Mouse (Mus musculus) MEL-GATA-1-ER (cell line): Measurements from ENCODE around the gene Mri1.

Source experiments
- DNase-seq: peaks from one replicate; pipeline ENCODE4 v3.0.0-alpha.2; 2012; ENCODE audit warnings: low read depth; ENCODE audit errors: extremely low read depth

The Mri1 gene

DNA sequence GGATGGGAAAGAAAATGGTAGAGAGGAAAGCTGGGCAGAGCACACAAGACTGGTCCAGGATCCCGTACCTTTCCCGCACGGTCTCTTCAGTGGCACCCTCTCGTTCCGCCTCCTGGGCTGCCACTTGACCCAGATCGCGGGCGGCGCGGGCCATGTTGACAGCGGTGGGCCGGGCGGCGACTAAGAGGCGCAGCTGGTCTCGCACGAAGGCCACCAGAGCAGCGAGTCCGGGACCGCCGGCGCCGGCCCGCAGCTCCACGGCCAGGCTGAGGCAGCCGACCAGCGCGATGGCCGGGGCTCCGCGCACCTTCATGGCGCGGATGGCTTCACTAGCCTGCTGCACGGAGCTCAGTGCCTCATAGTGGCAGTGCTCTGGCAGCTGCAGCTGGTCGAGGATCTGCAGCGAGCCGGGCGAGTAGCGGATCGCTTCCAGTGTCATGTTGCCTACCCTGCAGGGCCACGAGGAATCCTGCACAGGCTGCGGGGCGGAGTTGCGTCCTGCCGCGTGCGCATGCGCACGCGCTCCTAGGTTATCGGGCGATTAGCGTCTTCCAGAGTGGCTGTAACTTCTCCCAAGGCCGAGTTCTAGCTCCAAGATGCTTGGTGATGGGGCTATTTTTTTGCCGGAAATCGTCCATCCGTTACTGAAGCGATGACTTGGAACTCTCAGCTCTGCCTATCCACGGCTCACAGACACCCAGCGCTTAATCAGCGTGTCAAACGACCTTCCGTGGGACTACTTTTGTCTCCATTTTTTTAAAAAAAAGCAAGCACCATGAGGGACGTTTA, at the start of gene Mri1:
TSS of gene Mri1 (minus strand) at position 505 of the 789 bp plus-strand sequence.
- DNase-seq: peak; percentile 77

DNA sequence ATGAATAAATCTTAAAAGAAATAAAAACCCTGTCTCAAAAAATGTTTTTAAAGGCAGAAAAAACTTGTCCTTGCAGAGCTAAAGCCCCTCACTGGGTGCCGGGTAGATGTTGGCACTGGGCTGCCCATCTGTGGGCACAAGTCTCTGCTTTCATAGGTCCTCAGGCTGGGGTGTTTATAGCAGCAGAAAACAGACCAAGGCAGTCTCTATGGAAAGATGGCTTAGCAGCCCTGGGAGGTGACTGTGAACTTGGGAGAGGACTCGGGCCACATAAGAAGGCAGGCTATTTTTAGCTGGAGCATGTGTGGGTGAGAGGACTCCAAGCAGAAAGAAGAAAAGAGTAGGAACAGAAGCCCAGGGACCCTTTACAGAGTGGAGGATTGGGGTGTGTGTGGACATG, 46.8 kb upstream of the Mri1 start:
- no peak for DNase-seq

DNA sequence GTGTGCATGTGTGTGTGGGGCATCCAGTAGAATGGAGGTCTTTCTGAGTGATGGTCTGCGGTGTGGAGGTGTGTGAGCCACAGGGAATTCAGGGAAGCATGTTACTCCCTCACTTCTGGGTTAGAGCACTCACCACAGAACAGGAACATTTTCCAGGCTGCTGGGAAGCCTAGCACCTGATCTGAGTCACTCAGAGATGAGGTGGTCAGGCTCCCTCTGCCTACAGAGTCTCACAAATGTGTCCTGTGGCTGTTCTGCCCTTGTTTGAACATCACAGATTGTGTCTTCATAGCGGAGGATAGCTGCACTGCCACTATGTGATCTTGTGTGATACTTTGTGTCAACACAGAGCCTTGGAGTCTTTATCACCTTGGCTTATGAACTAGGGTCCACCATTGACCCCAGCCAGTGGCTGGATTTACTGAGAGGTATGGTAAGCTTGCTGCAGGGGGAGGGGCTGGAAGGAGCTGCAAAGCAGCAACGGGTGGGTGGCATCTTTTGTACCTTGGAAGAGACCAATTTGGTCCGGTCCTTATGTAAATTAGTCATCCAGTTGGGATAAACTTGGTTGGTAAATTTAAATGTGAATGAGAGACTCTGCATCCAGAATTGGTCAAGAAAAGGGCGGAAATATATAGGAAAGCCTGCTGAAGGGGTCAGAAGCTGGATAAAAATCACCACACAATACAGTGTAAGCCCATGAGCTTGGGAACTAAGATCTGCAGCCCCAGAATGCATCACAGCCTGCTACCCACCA, 40.1 kb upstream of the Mri1 start:
- DNase-seq: no peak

DNA sequence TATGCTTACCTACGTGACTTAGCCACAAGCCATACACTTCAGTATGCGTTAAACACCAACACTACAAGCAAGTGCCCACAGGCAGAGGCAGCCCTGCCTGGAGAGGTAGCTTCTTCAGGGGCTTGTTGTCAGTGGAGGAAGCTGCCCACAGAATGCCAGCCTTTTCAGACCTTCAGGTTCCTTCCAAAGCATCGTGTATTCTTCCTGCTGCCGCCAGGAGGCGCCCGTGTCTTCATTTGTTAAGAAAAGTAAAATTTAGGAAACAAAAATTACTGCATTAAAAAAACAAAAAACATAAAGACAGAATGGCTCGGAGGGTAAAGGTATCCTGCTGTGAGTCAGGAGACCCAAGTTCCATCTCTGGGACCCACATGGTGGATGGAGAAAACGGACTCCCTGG, 34.6 kb upstream of the Mri1 start:
- peak; percentile 51 for DNase-seq

DNA sequence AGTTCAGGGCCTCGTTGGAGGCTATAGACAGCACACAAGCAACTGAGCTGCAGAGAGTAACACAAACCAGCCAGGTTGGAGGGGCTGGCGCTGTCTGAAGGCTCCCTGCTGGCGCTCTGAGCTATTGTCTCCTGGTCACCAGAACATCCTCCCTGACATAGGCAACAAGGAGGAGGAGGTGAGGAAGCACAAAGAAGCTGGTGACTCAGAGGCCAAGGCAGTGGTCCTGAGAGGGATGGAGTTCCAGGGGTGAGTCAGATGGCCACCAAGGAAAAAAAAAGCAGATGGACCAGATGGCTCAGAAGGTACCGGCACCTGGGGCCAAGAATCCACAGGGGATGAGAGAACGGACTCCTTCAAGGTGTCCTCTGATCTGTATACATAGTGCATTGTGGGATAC, 34.0 kb upstream of the Mri1 start:
- DNase-seq: no peak

DNA sequence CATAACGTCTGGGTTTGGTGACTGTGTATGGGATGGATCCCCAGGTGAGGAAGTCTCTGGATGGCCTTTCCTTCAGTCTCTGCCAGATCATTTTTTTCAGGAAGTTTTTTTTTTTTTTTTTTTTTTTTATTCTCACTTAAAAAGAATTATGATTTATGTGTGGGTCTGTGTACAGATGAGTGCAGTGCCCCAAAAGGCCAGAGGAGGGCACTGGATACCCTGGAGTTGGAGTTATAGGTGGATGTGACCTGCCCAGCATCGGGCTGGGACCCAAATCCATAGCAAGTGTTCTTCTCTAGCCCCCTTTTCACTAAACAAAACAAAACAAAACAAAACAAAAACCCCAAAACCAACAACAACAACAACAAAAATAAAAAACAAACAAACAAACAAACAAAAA, 31.8 kb upstream of the Mri1 start:
- DNase-seq: no peak

DNA sequence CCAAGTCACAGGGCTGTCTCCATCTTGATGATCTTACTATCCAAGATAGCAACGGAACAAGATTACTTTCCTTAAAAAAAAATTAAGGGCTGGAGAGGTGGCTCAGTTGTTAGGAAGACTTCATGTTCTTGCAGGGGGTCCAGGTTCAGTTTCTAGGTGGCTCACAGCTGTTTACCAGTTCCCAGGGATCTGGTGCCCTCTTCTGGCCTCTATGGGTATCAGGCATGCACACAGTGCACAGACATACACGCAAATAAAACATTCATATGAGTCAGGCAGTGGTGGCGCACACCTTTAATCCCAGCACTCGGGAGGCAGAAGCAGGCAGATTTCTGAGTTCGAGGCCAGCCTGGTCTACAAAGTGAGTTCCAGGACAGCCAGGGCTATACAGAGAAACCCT, 28.5 kb upstream of the Mri1 start:
- peak; percentile 64 for DNase-seq

DNA sequence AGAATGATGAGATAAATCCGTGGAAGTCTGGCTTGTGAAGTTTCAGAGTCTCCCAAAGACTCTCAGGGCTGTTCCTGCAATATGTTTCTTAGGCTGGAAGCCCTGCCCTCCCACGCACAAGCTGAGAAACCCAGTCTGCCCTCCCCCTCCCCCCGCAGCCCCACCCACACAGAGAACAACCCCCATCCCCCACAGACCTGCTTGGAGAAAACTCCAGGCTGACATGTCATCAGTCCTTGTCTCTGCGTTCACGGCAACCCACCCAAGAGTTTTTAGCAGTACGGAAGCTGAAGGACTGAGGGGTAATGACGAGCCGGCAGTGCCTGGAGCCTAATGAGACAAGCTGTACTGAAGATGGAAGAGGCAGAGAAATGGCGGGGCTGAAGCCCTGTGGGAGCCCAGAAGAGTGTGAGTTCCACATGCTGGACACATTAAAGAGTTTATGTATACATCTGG, 27.5 kb upstream of the Mri1 start:
- DNase-seq: no peak

DNA sequence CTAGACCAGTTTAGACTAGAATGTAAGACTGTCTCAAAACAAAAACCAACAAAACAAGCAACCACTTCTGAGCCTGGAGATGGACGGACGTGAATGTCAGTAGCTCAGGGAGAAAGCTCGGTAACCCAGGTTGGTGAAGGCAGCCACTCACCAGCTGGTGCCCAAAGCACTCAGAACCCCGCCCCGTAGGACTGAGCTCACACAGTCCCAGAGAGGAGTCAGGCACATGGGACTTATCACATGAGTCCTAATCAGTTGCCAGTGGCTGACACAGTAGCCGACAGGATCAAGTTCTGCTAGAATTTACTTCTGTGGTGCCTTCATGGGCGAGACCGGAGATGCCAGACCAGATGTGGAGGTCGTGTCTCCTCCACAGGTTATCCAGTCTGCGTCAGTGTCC, 23.7 kb upstream of the Mri1 start:
- DNase-seq: no peak

DNA sequence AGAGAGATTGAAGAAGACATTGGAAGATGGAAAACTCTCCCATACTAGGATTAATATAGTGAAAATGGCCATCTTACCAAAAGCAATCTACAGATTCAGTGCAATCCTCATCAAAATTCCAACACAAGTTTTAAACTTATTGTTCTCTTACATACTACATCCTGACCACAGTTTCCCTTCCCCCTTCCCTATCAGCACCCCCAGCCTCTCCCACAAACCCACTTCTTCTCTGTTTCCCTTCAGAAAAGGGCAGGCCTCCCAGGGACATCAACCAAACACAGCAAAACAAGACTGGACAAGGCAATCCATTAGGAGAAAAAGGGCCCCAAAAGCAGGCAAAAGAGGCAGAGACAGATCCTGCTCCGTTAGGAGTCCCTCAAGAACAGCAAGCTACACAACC, 19.3 kb upstream of the Mri1 start:
- DNase-seq: peak; percentile 68

DNA sequence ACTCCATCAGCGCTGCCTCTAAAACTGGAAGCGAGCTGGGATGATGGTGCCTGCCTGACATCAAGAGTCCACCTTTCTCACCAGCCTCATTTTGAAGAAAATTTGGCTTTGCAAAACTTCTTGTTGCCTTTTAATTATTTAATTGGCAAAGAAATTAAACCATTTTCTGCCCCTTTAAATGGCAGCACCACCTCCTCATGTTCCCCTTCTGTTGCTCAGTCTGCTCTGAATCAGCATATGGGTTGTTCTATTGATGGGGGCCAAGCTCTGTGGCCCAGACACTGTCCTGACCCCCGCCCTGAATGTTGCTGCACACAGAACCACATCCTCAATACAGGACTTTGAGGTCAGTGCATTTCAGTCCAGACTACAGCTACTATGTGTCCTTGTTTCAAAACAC, 16.8 kb upstream of the Mri1 start:
- DNase-seq: no peak

DNA sequence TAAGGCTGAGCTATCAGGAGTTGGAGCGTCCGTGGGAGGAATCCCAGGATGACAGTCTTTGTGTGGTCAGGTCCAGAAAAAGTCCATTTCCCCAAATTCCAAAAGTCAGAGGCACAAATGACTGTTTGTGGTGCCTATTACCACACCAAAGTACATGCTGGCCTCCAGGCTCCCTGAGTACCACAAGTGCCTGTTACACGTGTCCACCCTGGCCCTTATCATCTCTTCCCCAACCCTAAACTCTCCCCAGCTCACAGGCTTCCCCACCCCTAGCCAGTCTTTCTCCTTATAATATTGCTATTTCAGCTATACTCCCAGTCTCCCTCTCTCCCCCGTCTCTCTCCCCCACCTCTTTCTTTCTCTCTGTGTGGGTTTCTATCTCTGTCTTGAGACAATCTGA, 15.2 kb upstream of the Mri1 start:
- DNase-seq: no peak

DNA sequence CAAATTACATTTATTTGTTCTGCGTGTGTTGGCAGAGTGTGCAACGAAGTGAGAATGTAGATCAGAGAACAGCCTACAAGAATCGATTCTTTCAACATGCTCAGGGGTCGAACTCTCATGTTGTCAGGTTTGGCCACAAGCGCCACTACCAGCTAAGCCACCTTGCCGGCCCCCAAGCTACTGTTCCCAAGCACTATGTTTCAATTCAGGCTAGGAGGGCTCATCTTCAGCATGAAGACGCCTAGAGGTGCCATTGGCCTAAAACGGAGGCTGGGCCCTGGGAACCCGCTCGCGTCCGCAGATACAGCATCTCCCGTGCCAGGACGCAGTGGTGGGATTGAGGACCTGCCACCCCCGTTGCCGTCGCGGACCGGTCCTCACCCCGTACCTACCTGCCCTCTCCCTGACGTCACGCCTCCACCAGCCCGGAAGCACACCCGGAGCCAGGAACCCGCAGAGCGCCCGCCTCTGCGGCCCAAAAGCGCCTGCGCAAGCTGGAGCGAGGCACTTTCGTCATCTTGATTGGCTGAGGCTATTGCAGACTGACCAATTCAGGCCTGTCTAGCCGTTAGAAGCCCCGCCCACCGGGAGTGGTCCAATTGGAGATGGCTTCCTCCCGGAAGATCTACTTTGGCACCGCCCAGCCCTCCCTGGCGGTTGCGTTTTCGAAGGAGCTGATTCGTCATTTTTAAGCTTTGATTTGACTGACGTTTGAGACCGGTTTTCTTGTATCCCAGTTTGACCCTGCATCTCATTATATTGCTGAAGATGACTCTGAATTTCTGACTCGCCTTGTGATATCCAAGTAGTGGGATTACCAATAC, 13.0 kb upstream of the Mri1 start, which contains the start of gene Ccdc130:
TSS of gene Ccdc130 (minus strand) at position 431 of the 824 bp plus-strand sequence.
- DNase-seq: peak; percentile 99

DNA sequence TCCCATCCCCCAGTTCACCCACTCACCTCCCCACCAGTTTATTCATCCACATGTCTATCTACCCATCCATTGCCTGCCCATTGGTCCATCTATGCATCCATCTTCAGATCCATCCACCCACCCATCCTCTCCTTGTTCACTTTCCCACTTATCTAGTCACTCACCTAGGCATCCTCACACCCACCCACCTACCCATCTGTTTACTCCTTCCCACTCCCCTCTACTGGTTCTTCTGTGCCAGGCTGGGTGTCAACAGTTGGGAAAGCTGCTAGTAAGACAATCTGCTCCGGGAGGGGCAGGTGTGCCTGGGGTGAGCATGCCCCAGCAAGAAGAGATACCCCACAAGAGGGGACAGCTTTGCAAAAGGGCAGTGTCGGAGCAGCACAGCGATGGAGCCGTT, 4.0 kb upstream of the Mri1 start:
- DNase-seq: no peak

DNA sequence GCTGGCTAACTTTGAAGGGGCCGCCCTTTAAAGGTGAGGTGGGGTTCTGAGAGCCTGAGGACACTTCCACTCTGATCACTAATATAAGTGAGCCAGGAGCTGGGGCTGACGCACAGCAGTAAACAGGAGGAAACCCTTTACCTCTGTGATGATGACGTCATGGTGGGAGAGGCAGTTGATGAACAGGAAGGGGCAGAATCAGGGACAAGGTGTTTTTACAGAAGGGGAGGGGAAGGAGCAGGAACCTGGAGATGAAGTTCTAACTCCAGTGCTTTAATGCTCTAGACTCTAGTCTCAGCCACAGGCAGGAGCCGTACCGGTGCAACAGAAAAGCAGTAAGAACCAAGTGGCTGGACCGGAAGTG, 686 bp downstream of the Mri1 start:
- DNase-seq: no peak

DNA sequence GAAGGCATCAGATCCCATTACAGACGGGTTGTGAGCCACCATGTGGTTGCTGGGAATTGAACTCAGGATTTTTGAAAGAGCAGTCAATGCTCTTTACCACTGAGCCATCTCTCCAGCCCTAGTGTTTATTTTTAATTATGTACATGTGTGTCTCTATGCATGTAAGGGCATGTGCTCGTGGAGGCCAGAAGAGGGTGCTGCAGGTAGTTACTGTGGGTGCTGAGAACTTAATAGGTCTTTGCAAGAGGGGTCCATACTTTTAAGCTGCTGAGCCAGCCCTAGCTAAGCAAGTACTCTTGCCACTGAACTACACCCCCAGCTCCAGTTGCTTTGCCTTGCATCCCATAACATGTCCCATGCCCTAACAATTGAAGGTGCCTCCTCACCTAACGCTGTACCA, 1.3 kb downstream of the Mri1 start:
- DNase-seq: no peak

DNA sequence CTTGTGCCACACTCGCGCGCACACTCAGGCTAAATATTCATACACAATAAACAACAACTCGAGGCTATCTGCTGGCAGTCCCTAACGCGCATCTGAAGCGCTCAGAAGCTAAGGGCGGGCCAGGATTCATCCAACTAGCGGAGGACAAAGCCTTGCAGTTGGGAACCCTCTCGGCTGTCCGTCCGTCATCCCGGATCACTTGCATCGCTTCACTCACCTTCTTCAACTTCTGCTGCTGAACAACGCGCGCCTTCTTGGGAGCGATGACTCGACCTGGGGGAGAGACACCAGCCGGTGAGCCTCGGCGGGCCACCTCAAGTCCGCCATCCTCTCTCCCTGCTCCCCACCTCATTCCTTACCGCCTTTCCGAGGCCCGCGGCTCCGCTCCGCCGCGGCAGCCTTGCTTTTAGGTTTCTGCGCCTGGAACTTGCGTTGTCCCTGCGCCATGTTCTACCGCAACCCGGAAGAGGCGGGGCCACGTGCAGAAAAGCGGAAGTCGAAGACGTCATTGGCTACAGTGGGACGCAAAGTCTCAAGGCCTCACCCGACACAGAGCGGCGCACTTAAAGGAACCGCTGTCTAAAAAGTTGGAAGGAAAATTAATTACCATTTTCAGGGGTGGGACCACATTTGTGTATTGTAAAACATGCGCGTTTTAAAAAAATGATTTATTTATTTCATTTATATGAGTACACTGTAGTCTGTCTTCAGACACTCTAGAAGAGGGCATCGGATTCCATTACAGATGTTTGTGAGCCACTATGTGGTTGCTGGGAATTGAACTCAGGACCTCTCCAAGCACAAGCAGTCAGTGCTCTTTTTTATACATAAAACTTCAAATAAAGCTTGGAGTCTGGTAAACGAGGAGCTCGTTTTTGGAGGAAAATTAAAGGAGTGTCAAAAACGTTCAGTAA, 7.6 kb downstream of the Mri1 start, which contains the start of gene D8Ertd738e:
TSS of gene D8Ertd738e (minus strand) at position 463 of the 914 bp plus-strand sequence.
- peak; percentile 90 for DNase-seq

DNA sequence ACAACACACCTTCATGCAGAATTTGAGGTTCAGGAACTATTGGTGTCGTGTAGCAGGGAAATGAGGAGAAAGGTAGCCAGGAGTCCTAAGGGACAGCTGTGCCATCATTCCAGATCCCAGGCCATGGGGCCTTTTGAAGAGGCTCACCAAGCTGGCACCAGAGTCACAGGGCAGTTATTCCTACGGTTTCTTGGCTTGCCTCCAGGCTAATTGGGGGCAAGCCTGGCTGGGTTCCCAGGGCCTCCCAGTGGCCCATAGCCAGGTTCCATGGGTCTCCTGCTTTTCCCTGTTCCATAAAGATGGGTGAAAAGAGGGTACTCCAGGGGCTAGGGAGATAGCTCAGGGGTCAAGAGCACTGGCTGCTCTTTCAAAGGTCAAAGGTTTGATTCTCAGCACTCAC, 15.3 kb downstream of the Mri1 start:
- DNase-seq: no peak

DNA sequence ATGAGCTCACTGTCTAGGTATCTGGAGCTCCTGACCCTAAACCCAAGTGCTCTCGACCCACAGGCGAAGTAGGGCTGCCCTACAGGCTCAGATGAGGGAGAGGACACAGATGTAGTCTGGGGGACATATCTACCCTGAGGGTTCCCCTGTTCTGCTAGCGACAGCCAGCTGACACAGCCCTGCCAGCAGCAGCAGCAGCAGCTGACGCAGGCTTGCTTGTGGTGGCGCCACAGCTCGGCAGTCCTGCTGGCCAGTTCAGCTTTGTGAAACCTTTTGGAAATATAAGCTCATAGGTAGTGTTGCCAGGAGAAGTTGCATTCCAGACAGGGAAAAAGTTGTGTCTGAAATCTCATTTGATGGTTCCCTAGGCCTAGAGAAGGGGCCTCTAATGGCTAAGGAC, 16.0 kb downstream of the Mri1 start:
- DNase-seq: no peak

DNA sequence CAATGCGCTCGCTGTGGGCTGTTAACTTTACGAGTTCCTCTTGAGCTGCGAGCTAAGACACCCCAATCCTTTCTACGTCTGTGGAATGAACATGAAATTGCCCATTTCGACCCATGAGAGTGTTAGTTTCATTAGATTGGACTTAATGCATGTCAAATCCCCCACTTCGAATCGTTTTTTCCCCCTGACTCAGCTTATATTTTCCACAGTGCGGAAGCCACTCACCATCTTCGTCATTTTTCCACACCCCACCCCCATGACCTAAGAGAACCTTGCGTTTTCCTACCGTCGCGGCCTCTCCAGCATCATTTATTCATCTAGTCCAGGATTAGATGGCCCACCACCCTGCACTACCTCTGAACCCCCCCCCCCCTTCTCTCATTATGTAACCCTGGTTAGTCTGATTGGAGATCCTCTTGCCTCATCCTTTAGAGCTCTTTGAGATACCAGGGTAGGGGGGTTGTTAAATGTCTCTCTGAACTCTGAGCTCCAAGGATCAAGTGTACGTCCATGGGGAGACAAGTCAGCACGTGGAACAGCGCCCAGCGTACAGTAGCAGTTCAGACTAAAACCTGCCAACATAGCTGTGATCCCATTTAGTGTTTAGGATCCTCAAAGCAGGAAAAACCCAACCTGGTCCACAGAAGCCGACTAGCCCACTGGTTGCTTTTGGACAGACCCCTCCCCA, 19.4 kb downstream of the Mri1 start:
- no peak for DNase-seq
